Mouse (Mus musculus) thymus, postnatal 14 days (tissue): ENCODE results near the gene Rgs12.

Experiments
- DNase-seq: peaks from one replicate; pipeline ENCODE4 v3.0.0; 2021

Gene Rgs12

GRCm38 (mm10) chr5:35033619-35034018, 84.4 kb downstream of the Rgs12 start:
- DNase-seq, result no peak

- no peak for DNase-seq
These were observed 85.9 kb downstream of the Rgs12 start for GRCm38 (mm10) chr5:35035141-35035540.

- DNase-seq, result no peak
These were observed 86.5 kb downstream of the Rgs12 start for GRCm38 (mm10) chr5:35035795-35036194.

- no peak for DNase-seq
These were observed 88.2 kb downstream of the Rgs12 start for GRCm38 (mm10) chr5:35037438-35037837.

- DNase-seq, result no peak
These were observed 92.1 kb downstream of the Rgs12 start, which contains the start of gene Hgfac for GRCm38 (mm10) chr5:35041268-35041829. Hgfac (plus strand) TSS chr5:35041509.

- peak; percentile 72 for DNase-seq
These were observed 93.3 kb downstream of the Rgs12 start for GRCm38 (mm10) chr5:35042431-35043109.

- peak; percentile 86 for DNase-seq
These were observed 93.8 kb downstream of the Rgs12 start for GRCm38 (mm10) chr5:35043110-35043451.

- DNase-seq, result no peak
These were observed 101.3 kb downstream of the Rgs12 start for GRCm38 (mm10) chr5:35050541-35050940.

GRCm38 (mm10) chr5:35054628-35055027, 105.4 kb downstream of the Rgs12 start:
- no peak for DNase-seq

GRCm38 (mm10) chr5:35055076-35055475, 105.8 kb downstream of the Rgs12 start:
- no peak for DNase-seq

- peak; percentile 75 for DNase-seq
These were observed 107.6 kb downstream of the Rgs12 start, which contains the start of gene Dok7 for GRCm38 (mm10) chr5:35056604-35057432. Dok7 (plus strand) TSS chr5:35056766.

- no peak for DNase-seq
These were observed 108.3 kb downstream of the Rgs12 start for GRCm38 (mm10) chr5:35057582-35057981.

GRCm38 (mm10) chr5:35058216-35058615, 109.0 kb downstream of the Rgs12 start:
- no peak for DNase-seq

GRCm38 (mm10) chr5:35060098-35060497, 110.9 kb downstream of the Rgs12 start:
- no peak for DNase-seq

- DNase-seq, result no peak
These were observed 120.6 kb downstream of the Rgs12 start for GRCm38 (mm10) chr5:35069841-35070240.

GRCm38 (mm10) chr5:35070314-35070713, 121.1 kb downstream of the Rgs12 start:
- no peak for DNase-seq

- DNase-seq, result no peak
These were observed 121.7 kb downstream of the Rgs12 start for GRCm38 (mm10) chr5:35070953-35071352.

- no peak for DNase-seq
These were observed 122.6 kb downstream of the Rgs12 start for GRCm38 (mm10) chr5:35071855-35072254.

GRCm38 (mm10) chr5:35073235-35073634, 124.0 kb downstream of the Rgs12 start:
- DNase-seq, result no peak

- DNase-seq, result no peak
These were observed 124.7 kb downstream of the Rgs12 start for GRCm38 (mm10) chr5:35073992-35074391.

GRCm38 (mm10) chr5:35076369-35076768, 127.1 kb downstream of the Rgs12 start:
- DNase-seq, result no peak

- no peak for DNase-seq
These were observed 129.9 kb downstream of the Rgs12 start for GRCm38 (mm10) chr5:35079101-35079500.

GRCm38 (mm10) chr5:35084913-35085312, 135.7 kb downstream of the Rgs12 start:
- DNase-seq, result no peak
